Mouse (Mus musculus): ENCODE measurements at regions not wholly inside any gene's neighbourhood (a gene's known extent, or its start where the extent isn't known, plus 50 kb on each side); places are given as distances from the start of the nearest gene placed in this dataset.
A peak's percentile ranks its signal among the peaks of the same experiment; 100 is the strongest.

GRCm38 (mm10) chr5:83991513-83991912 lies 425.7 kb downstream of the Epha5 start:
- Histone ChIP-seq H3K9ac (no peak overlapping the region), H3K4me2 (no peak overlapping the region), H3K36me3 (replicated peaks) (no peaks in the 10 kb centered on the region), H3K27ac (no peak overlapping the region), H3K4me1 (peaks cover 10% of the 10 kb centered on the region; the same call in 1 of the 2 replicates), H3K9me3 (no peaks in the 10 kb centered on the region), H3K4me3 (replicated peaks) (no peak overlapping the region), H3K27me3 (no peaks in the 10 kb centered on the region)
- ATAC-seq (ENCODE audit: low FRiP score): no peak; the same call in 1 of the 2 replicates
- WGBS: 66% methylated on average over 2 of the region's 2 CpGs

- Histone ChIP-seq H3K4me3 (replicated peaks) (no peak overlapping the region), H3K36me3 (replicated peaks) (no peaks in the 10 kb centered on the region), H3K4me2 (no peak overlapping the region), H3K27me3 (no peaks in the 10 kb centered on the region), H3K27ac (no peak overlapping the region), H3K9ac (no peak overlapping the region), H3K9me3 (no peaks in the 10 kb centered on the region), H3K4me1 (peaks cover 10% of the 10 kb centered on the region; the same call in 1 of the 2 replicates)
- ATAC-seq (ENCODE audit: low FRiP score): peak; percentile 27; the same call in 1 of the 2 replicates
- WGBS: 26% methylated on average over 4 of the region's 4 CpGs
Measured at GRCm38 (mm10) chr5:83990679-83991498, 426.3 kb downstream of the Epha5 start.

GRCm38 (mm10) chr5:83961573-83961972 lies 455.6 kb downstream of the Epha5 start:
- H3K9me3 ChIP-seq: no peaks in the 10 kb centered on the region
- no peak overlapping the region for H3K9ac ChIP-seq
- no peaks in the 10 kb centered on the region for H3K36me3 ChIP-seq (replicated peaks)
- no peak overlapping the region for H3K4me2 ChIP-seq
- H3K27ac ChIP-seq: no peak overlapping the region
- ATAC-seq (ENCODE audit: low FRiP score): no peak
- H3K4me1 ChIP-seq: no peaks in the 10 kb centered on the region
- H3K27me3 ChIP-seq: no peaks in the 10 kb centered on the region
- no peak overlapping the region for H3K4me3 ChIP-seq (replicated peaks)
- 88% methylated on average over 2 of the region's 2 CpGs for WGBS

- Histone ChIP-seq H3K9ac (no peak overlapping the region), H3K27ac (no peak overlapping the region), H3K4me2 (no peak overlapping the region), H3K4me1 (no peaks in the 10 kb centered on the region), H3K36me3 (replicated peaks) (no peaks in the 10 kb centered on the region), H3K9me3 (no peaks in the 10 kb centered on the region), H3K4me3 (replicated peaks) (no peak overlapping the region), H3K27me3 (no peaks in the 10 kb centered on the region)
- WGBS: 88% methylated on average over 2 of the region's 2 CpGs
- no peak for ATAC-seq (ENCODE audit: low FRiP score)
Measured at GRCm38 (mm10) chr5:83958800-83959199, 458.4 kb downstream of the Epha5 start.

- Histone ChIP-seq H3K4me1 (no peaks in the 10 kb centered on the region), H3K27ac (no peak overlapping the region), H3K9me3 (no peaks in the 10 kb centered on the region), H3K4me2 (no peak overlapping the region), H3K4me3 (replicated peaks) (no peak overlapping the region), H3K27me3 (no peaks in the 10 kb centered on the region), H3K36me3 (replicated peaks) (no peaks in the 10 kb centered on the region), H3K9ac (no peak overlapping the region)
- WGBS: 75% methylated on average over 4 of the region's 4 CpGs
- no peak for ATAC-seq (ENCODE audit: low FRiP score)
Measured at GRCm38 (mm10) chr5:83958196-83958595, 459.0 kb downstream of the Epha5 start.

Measured in forebrain, embryonic 12.5 days (tissue).